Mouse (Mus musculus) megakaryocyte progenitor cell, adult 5-6 weeks (primary cell): ENCODE results near the gene Fam167b. TPM values are rescaled to one million over a fixed set of nuclear protein-coding genes. Genes with fewer than 3 reads are reported as not detected.
A peak's percentile ranks its signal among the peaks of the same experiment; 100 is the strongest.

Source experiments
- ATAC-seq: replicated peaks from 2 replicates; pipeline ENCODE4 v1.8.0; 2016; ENCODE audit warnings: mild to moderate bottlenecking, moderate TSS enrichment, inconsistent platforms; ENCODE audit not compliant: poor library complexity
- total RNA-seq, 2 experiments: library from RNA; stranded (forward) in 1 of 2; stranded (reverse) in 1 of 2; fragments of 157-497, 149-512 nt in 1 of 2; fragments of 200-1000 nt in 1 of 2; gene quantifications; 2 replicates each; pipeline versions ENCODE4 v1.2.3 to v1.2.4; 2015 to 2017

Gene Fam167b
- total RNA-seq, 2 experiments from 2014 or later = not detected

GRCm38 (mm10) chr4:129608426-129609025, 30.2 kb upstream of the Fam167b start:
- ATAC-seq = peak; percentile 99

- peak; percentile 99 for ATAC-seq
Measured at GRCm38 (mm10) chr4:129600233-129601158, 22.1 kb upstream of the Fam167b start, which contains the start of the genes Eif3i and Tmem234. Eif3i (minus strand) TSS chr4:129600648. Tmem234 (plus strand) TSS chr4:129600668.

- peak; percentile 19; the same call in 1 of the 2 replicates for ATAC-seq
Measured at GRCm38 (mm10) chr4:129588865-129589264, 10.5 kb upstream of the Fam167b start.

GRCm38 (mm10) chr4:129586943-129587342, 8.6 kb upstream of the Fam167b start:
- ATAC-seq = no peak

- no peak for ATAC-seq
Measured at GRCm38 (mm10) chr4:129585773-129586172, 7.4 kb upstream of the Fam167b start.

GRCm38 (mm10) chr4:129584884-129585608, 6.7 kb upstream of the Fam167b start:
- peak; percentile 84 for ATAC-seq

GRCm38 (mm10) chr4:129584370-129584769, 6.0 kb upstream of the Fam167b start:
- ATAC-seq = no peak

GRCm38 (mm10) chr4:129582251-129582650, 3.9 kb upstream of the Fam167b start:
- ATAC-seq = no peak

- no peak for ATAC-seq
Measured at GRCm38 (mm10) chr4:129580347-129580746, 2.0 kb upstream of the Fam167b start.

GRCm38 (mm10) chr4:129577688-129578087, 661 bp downstream of the Fam167b start:
- ATAC-seq = no peak

GRCm38 (mm10) chr4:129576863-129577491, 1.4 kb downstream of the Fam167b start:
- peak; percentile 71 for ATAC-seq

- peak; percentile 73 for ATAC-seq
Measured at GRCm38 (mm10) chr4:129575171-129575844, 3.0 kb downstream of the Fam167b start.

- no peak for ATAC-seq
Measured at GRCm38 (mm10) chr4:129573430-129573829, 4.9 kb downstream of the Fam167b start, which contains the start of gene Lck. Lck (minus strand) TSS chr4:129573641.

GRCm38 (mm10) chr4:129573093-129573370, 5.3 kb downstream of the Fam167b start:
- no peak for ATAC-seq

- no peak for ATAC-seq
Measured at GRCm38 (mm10) chr4:129572236-129573092, 5.9 kb downstream of the Fam167b start.

GRCm38 (mm10) chr4:129571551-129572084, 6.7 kb downstream of the Fam167b start:
- no peak for ATAC-seq

- no peak for ATAC-seq
Measured at GRCm38 (mm10) chr4:129570028-129570427, 8.3 kb downstream of the Fam167b start.

- ATAC-seq = no peak
Measured at GRCm38 (mm10) chr4:129568366-129568765, 10.0 kb downstream of the Fam167b start.

GRCm38 (mm10) chr4:129565139-129565538, 13.2 kb downstream of the Fam167b start:
- ATAC-seq = no peak
